Mouse (Mus musculus) CH12.LX (cell line): Measurements from ENCODE around the gene Sh2d1b2.
"Not testable (repeated sequence)": the region's sequence is repeated elsewhere in the genome, so short reads cannot be mapped to it uniquely, and the experiment has no call there.

Experiments
- CHD2 ChIP-seq: IDR thresholded peaks from 2 replicates; pipeline ENCODE4 v1.6.1; 2011; ENCODE audit warnings: low read length, improper control_type of control experiment
- CTCF ChIP-seq, 2 experiments: IDR thresholded peaks in 1 of 2; conservative IDR thresholded peaks in 1 of 2; 2 replicates each; pipeline ENCODE4 v1.5.1; 2011 to 2012; ENCODE audit warnings: low read depth in 2 of 2, low read length in 2 of 2, improper control_type of control experiment in 1 of 2, inconsistent platforms in 1 of 2, mild to moderate bottlenecking in 1 of 2, moderate library complexity in 1 of 2
- EP300 ChIP-seq: IDR thresholded peaks from 2 replicates; pipeline ENCODE4 v1.6.1; 2011; ENCODE audit warnings: low read length, improper control_type of control experiment
- MAFK ChIP-seq: IDR thresholded peaks from 2 replicates; pipeline ENCODE4 v1.6.1; 2011; ENCODE audit warnings: low read length, improper control_type of control experiment; ENCODE audit not compliant: insufficient replicate concordance
- SIN3A ChIP-seq: IDR thresholded peaks from 2 replicates; pipeline ENCODE4 v1.6.1; 2012; ENCODE audit warnings: low read length, improper control_type of control experiment, inconsistent platforms
- ZKSCAN1 ChIP-seq: IDR thresholded peaks from 2 replicates; pipeline ENCODE4 v1.6.1; 2012; ENCODE audit warnings: low read depth, inconsistent platforms, low read length, improper control_type of control experiment, borderline replicate concordance

GRCm38 (mm10) chr1:170232688-170233087 lies at the start of gene Sh2d1b2:
- not testable (repeated sequence) for TF ChIP-seq CTCF (conservative IDR thresholded peaks at IDR 0.05 in 1 of 2, IDR thresholded peaks at IDR 0.05 in 1 of 2; ENCODE audit: low read depth in 2 of 2, low read length in 2 of 2); SIN3A; CHD2; EP300; MAFK; ZKSCAN1
